Mouse (Mus musculus) layer of hippocampus, adult 18-20 months (tissue): ENCODE data around the gene Olfr725. TPM values are rescaled to one million over a fixed set of nuclear protein-coding genes. Genes with fewer than 3 reads are reported as not detected.
A peak's percentile ranks its signal among the peaks of the same experiment; 100 is the strongest.

Experiments used
- DNase-seq, 2 experiments: peaks; one replicate each; pipeline ENCODE4 v3.0.0; 2022; ENCODE audit warnings: low spot score in 2 of 2
- long read RNA-seq: library from polyadenylated mRNA; stranded (forward); transcript quantifications from one replicate; pipeline ENCODE4 v2.0.0, GENCODE M21; 2021
- total RNA-seq, 2 experiments: library from RNA; stranded (reverse); gene quantifications; 2 replicates each; pipeline ENCODE4 v1.2.3; 2021

Olfr725 gene
- total RNA-seq = not detected
- long read RNA-seq = 0 reads

DNA sequence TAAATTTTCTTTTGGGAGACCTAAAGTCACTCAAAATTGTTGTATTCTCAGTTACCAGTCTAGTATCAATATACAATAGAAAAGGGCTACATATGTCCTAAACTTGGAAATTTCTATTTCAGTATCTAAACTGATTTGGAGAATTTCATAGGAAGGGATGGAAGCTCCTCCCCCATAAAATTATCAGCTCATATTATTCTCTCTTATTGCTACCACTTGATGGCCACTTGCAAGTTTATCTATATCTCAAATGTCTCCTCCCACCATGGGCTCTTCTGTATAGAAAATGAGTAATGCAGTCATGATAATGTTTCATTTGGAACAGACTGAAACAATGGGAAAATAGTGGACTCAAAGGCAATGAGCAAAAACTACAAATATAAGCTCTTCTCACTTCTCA, at the start of gene Olfr725:
Olfr725 (minus strand) TSS at position 101 of the 400 bp plus-strand sequence.
- DNase-seq = no peak

DNA sequence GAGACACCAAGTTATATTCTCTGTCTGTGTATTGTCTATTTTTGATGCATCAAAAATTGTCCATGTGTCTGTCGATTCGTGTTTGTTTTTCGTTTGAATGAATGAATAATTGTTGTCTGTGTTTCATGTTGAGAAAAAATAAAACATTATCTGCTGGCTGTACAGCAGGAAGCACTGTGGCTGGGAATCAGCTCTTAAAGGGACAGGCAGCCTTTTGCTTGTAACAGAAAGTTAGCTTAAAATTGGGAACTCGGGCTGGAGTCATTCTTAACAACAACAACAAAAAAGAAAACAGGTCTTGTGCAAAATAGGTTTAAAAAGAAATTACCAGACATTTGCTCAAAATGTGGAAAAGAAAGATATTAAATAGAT, 22.5 kb upstream of the Olfr725 start:
- DNase-seq = no peak

DNA sequence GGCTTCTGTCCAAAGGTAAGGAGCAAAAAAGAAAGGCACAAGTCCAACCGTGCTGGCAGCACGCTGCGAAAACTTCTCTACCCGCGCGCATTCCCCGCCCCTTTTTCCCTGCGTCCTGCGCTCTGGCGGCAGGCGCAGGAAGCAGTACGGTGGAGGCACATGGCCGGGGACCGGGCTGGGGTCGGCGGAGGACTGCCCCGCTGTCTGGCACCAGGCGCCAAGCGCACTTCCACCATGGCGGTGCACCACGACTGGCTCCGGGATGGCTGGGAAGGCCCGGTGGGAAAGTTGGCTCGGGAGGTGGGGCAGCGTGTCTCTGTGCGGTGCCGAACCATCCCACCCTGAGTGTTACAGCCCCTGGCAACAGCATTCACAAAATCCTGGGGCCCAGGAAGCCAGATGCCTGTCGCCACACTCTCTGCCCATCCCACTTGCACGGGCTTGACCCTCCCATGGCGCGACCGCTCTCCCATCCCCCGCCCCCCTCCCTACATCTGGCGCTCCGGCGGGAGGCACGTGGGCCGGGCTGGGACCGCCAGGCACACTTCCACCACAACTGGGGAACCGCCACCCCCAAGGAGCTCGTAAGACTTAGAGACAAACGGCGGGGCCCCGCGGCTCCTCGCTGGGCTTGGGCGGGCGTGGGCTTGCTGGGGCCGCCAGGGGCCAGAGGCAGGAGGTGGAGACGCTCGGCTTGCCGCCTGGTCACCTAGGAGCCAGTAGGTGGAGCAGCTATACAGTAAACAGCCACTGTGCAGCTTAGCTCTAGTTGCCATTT, 22.0 kb upstream of the Olfr725 start:
- peak; percentile 11 to 54 for DNase-seq

DNA sequence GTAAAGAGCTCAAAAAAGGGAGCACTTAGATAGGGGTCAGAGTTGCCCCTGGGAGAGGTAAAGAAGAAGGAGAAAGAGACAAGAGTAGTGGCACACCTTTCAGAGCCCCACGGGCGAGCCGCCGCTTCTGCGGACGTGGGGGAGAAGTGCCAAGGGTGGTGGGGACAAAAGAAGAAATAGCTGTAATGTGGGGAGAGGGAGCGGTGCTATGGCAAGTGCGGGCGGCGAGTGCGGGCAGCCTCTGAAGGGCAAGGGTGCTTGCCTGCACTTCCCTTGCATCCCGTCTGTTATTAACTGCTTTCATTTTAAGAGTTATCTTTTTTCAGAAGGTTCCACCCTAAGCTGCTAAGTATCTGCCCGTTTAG, 21.4 kb upstream of the Olfr725 start:
- DNase-seq = peak in 1 of 2 experiments; percentile 1

DNA sequence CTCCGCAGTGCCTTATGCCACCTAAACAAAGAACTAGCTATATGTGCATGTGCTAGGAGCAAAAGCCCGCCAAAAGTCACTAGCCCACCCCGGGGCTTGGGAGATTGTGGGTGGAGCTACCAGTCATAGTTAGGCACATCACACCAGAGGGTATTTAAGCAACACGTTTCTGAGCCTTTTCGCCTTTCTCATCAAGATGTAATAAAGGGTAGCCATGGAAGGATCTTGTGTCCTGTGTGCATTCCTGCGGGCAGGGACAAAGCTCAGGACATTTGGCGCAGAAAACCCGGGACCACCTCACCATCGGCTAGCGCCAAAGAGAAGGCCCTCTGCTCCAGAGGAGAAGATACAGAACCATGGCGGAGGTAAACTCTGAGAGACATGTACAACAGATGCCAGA, 21.0 kb upstream of the Olfr725 start:
- DNase-seq = no peak

DNA sequence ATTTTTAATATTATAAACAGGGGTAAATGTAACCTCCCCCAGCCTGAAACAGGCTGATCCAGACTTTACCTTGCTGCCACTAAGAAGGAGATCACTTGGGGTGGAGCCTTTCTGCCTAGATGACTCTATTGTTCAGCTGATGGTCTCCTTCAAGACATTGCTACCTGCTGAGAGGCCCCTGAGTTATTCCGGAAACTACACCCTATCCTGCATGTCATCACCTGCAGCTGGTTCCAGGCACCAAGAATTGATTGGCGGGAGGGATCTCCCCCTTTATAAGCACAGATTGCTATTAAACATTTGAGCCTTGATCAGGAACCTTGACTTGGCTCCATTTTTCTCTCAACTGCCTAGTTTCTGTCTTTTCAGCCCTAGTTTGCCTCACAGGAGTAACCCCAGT, 8.1 kb downstream of the Olfr725 start:
- no peak for DNase-seq

DNA sequence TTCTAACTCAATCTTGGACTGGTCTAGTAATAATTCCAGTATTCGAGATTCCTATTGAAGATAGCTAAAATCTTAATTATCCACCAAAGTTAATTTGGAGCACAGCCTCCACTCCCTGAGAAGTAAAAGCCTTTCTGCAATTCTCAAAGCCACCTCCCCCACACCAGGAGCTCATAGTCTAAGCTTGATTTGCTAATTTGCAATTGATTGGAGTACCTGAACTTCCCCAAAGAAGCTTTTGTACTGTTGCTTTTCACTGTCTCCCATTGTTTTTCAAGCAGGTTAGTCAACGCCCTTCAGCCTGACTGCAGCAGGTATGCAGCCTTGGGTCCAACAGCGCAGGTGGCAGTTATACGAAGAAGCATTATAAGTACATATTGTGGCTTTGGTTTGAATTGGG, 8.8 kb downstream of the Olfr725 start:
- DNase-seq = no peak

DNA sequence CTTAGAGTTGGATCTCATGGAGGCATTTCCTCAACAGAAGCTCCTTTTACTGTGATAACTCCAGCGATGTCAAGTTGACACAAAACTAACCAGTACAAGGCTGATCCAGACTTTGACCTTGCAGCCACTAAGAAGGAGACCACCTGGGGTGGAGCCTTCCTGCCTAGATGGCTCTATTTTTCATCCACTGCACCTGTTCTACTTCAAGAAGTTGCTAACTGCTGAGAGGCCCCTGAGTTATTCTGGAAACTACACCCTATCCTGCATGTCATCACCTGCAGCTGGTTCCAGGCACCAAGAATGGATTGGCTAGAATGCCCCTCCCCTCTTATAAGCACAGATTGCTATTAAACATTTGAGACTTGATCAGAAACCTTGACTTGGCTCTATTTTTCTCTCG, 13.8 kb downstream of the Olfr725 start:
- DNase-seq = no peak

Other genes with a start within 250 kb of the Olfr725 start
- not detected for gene Olfr722, start 138.4 kb downstream of the Olfr725 start, total RNA-seq
- not detected for gene Olfr723, start 108.6 kb downstream of the Olfr725 start, total RNA-seq
- not detected for gene Olfr724, start 77.1 kb downstream of the Olfr725 start, total RNA-seq
- gene Olfr726, start 50.6 kb upstream of the Olfr725 start, total RNA-seq = not detected
- not detected for gene Olfr727, start 82.8 kb upstream of the Olfr725 start, total RNA-seq
- not detected for gene Olfr728, start 102.3 kb upstream of the Olfr725 start, total RNA-seq
- gene Olfr729, start 112.5 kb upstream of the Olfr725 start, total RNA-seq = not detected
- not detected for gene Olfr730, start 147.8 kb upstream of the Olfr725 start, total RNA-seq
- not detected for gene Olfr731, start 201.5 kb upstream of the Olfr725 start, total RNA-seq
- gene Olfr732, start 243.8 kb upstream of the Olfr725 start, total RNA-seq = not detected